14 mouse cellular contexts compared by ENCODE assay signal in the genomic region with DNA sequence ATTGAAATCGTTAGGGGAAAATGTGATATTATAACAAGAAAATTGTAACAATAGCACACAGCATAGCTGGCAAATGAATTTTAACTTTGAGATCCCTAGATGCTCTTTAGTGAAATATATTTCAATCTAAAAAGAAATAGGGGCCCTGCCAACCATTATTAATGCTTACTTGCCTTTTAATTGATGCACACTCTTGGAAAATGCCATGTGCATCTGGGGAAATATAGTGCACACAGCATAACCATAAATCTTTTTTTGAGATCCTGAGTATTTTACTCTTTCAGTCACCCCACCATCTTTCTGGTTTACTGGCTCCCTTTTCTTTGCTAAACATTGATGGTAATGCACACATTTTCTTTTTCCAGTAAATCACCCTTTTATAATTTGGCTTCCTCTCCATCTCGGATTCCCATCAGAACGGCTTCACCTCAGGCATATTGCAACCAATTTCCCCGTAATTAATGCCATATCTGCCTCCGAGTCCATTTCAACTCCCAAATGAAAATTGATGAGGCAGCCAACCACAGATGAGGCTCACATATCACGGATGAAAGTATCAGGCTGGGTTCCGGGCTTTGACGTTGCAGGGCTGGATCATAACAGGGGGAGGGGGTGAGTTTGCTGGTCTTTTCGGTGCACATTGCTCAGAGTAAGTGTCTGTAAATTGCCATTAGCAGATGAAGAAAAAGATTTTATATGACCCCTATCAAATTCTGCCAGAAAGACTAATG. TPM values are rescaled to one million over a fixed set of nuclear protein-coding genes. Genes with fewer than 3 reads are reported as not detected.
DNase-seq lines count a peak whose midpoint lies in the region; ATAC-seq lines count a peak whose summit lies in the region.
"Had no signal": no experiment of that assay in that cellular context is flagged by ENCODE, and none has a peak within 500 bp of the region (broad histone marks: within the 10 kb centered on the region; RNA-seq: fewer than 3 reads in every experiment).

No protein-coding gene starts in this region.

- 26% methylated on average over 9 of the region's 9 CpGs for WGBS in kidney, embryonic 15.5 days
- 23% methylated on average over 9 of the region's 9 CpGs for WGBS in embryonic facial prominence, embryonic 12.5 days
- 26% methylated on average over 9 of the region's 9 CpGs for WGBS in limb, embryonic 12.5 days
- WGBS in neural tube, embryonic 15.5 days: 29% methylated on average over 9 of the region's 9 CpGs

- H3K4me3 ChIP-seq in kidney, embryonic 15.5 days (replicated peaks): peak overlapping the region; percentile 10; the same call in 1 of the 2 replicates
- H3K4me3 ChIP-seq in embryonic facial prominence, embryonic 12.5 days: no peak overlapping the region
- H3K4me3 ChIP-seq in limb, embryonic 12.5 days (replicated peaks): 0 out of 2 replicates have a peak overlapping the region, but pooled peaks have one; percentile 12
- no peak overlapping the region for H3K4me3 ChIP-seq in neural tube, embryonic 15.5 days (replicated peaks)
- H3K4me3 ChIP-seq: liver, embryonic 13.5 days had no signal

- ATAC-seq in kidney, embryonic 15.5 days (replicated peaks; ENCODE audit: low FRiP score): peak; percentile 54; the same call in 1 of the 2 replicates
- peak; percentile 82 for ATAC-seq in embryonic facial prominence, embryonic 12.5 days (ENCODE audit: insufficient number of reproducible peaks, insufficient read depth, low FRiP score, low TSS enrichment)
- no peak for ATAC-seq in limb, embryonic 12.5 days (ENCODE audit: insufficient number of reproducible peaks, insufficient read depth, low FRiP score, low TSS enrichment, low read depth)
- ATAC-seq in neural tube, embryonic 15.5 days (ENCODE audit: low FRiP score): peak; percentile 82; the same call in 1 of the 2 replicates
- ATAC-seq: forebrain, embryonic 14.5 days had no signal

- no peak overlapping the region for H3K27ac ChIP-seq in kidney, embryonic 15.5 days
- peak overlapping the region; percentile 67; the same call in 1 of the 2 replicates for H3K27ac ChIP-seq in embryonic facial prominence, embryonic 12.5 days
- no peak overlapping the region for H3K27ac ChIP-seq in limb, embryonic 12.5 days
- peak overlapping the region; percentile 46 for H3K27ac ChIP-seq in neural tube, embryonic 15.5 days (replicated peaks)
- H3K27ac ChIP-seq: liver, embryonic 13.5 days had no signal

- peaks cover 11% of the 10 kb centered on the region for H3K4me1 ChIP-seq in kidney, embryonic 15.5 days
- peaks cover 5% of the 10 kb centered on the region; the same call in 1 of the 2 replicates for H3K4me1 ChIP-seq in embryonic facial prominence, embryonic 12.5 days
- H3K4me1 ChIP-seq in limb, embryonic 12.5 days (replicated peaks): peaks cover 10% of the 10 kb centered on the region; the same call in 1 of the 2 replicates
- H3K4me1 ChIP-seq in neural tube, embryonic 15.5 days: peaks cover 15% of the 10 kb centered on the region
- H3K4me1 ChIP-seq: liver, embryonic 13.5 days had no signal

- peak overlapping the region; percentile 46 for H3K4me2 ChIP-seq in kidney, embryonic 15.5 days
- H3K4me2 ChIP-seq in embryonic facial prominence, embryonic 12.5 days (replicated peaks): peak overlapping the region; percentile 25
- peak overlapping the region; percentile 46 for H3K4me2 ChIP-seq in limb, embryonic 12.5 days
- H3K4me2 ChIP-seq in neural tube, embryonic 15.5 days: peak overlapping the region; percentile 23; the same call in 1 of the 2 replicates
- H3K4me2 ChIP-seq: liver, embryonic 13.5 days had no signal

- H3K9ac ChIP-seq in kidney, embryonic 15.5 days: no peak overlapping the region
- H3K9ac ChIP-seq in embryonic facial prominence, embryonic 12.5 days: no peak overlapping the region
- H3K9ac ChIP-seq in limb, embryonic 12.5 days (replicated peaks): no peak overlapping the region
- no peak overlapping the region for H3K9ac ChIP-seq in neural tube, embryonic 15.5 days (replicated peaks)
- H3K9ac ChIP-seq: liver, embryonic 13.5 days had no signal

- H3K9me3 ChIP-seq in kidney, embryonic 15.5 days (replicated peaks): no peaks in the 10 kb centered on the region
- no peaks in the 10 kb centered on the region for H3K9me3 ChIP-seq in embryonic facial prominence, embryonic 12.5 days
- no peaks in the 10 kb centered on the region for H3K9me3 ChIP-seq in limb, embryonic 12.5 days
- H3K9me3 ChIP-seq in neural tube, embryonic 15.5 days (replicated peaks): no peaks in the 10 kb centered on the region
- H3K9me3 ChIP-seq: liver, embryonic 13.5 days had no signal

- H3K27me3 ChIP-seq in kidney, embryonic 15.5 days: no peaks in the 10 kb centered on the region
- H3K27me3 ChIP-seq in embryonic facial prominence, embryonic 12.5 days: no peaks in the 10 kb centered on the region
- no peaks in the 10 kb centered on the region for H3K27me3 ChIP-seq in limb, embryonic 12.5 days
- no peaks in the 10 kb centered on the region for H3K27me3 ChIP-seq in neural tube, embryonic 15.5 days (replicated peaks)
- H3K27me3 ChIP-seq: liver, embryonic 13.5 days had no signal

- H3K36me3 ChIP-seq in kidney, embryonic 15.5 days: no peaks in the 10 kb centered on the region
- H3K36me3 ChIP-seq in embryonic facial prominence, embryonic 12.5 days: no peaks in the 10 kb centered on the region
- no peaks in the 10 kb centered on the region for H3K36me3 ChIP-seq in limb, embryonic 12.5 days
- H3K36me3 ChIP-seq in neural tube, embryonic 15.5 days: no peaks in the 10 kb centered on the region
- H3K36me3 ChIP-seq: liver, embryonic 13.5 days had no signal

- DNase-seq in kidney, adult 11 months: no peak
- DNase-seq in thymus, postnatal 0 days (ENCODE audit: low spot score): no peak
- DNase-seq in thymus, postnatal 14 days: no peak
- DNase-seq in thymus, postnatal 10 days (ENCODE audit: low spot score in 2 of 2): no peak
- DNase-seq: cerebellum, postnatal 36 days; heart, postnatal 36 days; liver, embryonic 13.5 days; right cerebral cortex, adult 18-20 months had no signal

RNA-seq across cellular contexts. Expression of a gene that starts 28.8 kb away (rescaled TPM):
- not detected in 2 replicates for polyA plus RNA-seq in kidney, embryonic 15.5 days (2015; fragmentation: Nextera tagmentation; extraction: Ambion mirVana)
- not detected in 2 replicates for polyA plus RNA-seq in embryonic facial prominence, embryonic 12.5 days (2016; fragmentation: Nextera tagmentation; extraction: Ambion mirVana)
- polyA plus RNA-seq in limb, embryonic 12.5 days (2016; fragmentation: Nextera tagmentation; extraction: Ambion mirVana): not detected in 2 replicates
- polyA plus RNA-seq in neural tube, embryonic 15.5 days (2015; fragmentation: Nextera tagmentation; extraction: Ambion mirVana): 1.1 and 1.2 TPM in 2 replicates
- 0.05 TPM in 2 replicates for polyA plus RNA-seq in thymus, postnatal 0 days (2015; fragmentation: Nextera tagmentation; extraction: Ambion mirVana)
- polyA plus RNA-seq: large intestine, adult 2 months; liver, embryonic 13.5 days had no signal

Comparison
In these comparisons a context has a peak if more than half of its experiments do, and no peak if none do; other contexts are left out.
1. H3K27ac ChIP-seq: peak in embryonic facial prominence, embryonic 12.5 days (single experiment) and neural tube, embryonic 15.5 days (single experiment); none in kidney, embryonic 15.5 days (single experiment) and limb, embryonic 12.5 days (single experiment).
2. H3K4me3 ChIP-seq: peak in kidney, embryonic 15.5 days (single experiment) and limb, embryonic 12.5 days (single experiment); none in embryonic facial prominence, embryonic 12.5 days (single experiment) and neural tube, embryonic 15.5 days (single experiment).
3. Peak in every context shown above with its lines, with median percentiles within 50 percentile points of each other: H3K4me2 ChIP-seq.